Comparison of ENCODE assay signal across 7 mouse cellular contexts in genomic region chr19:10203848-10204615, GRCm38 (mm10). TPM values are rescaled to one million over a fixed set of nuclear protein-coding genes. Genes with fewer than 3 reads are reported as not detected.
DNase-seq lines count a peak whose midpoint lies in the region; ATAC-seq and TF ChIP-seq lines count a peak whose summit lies in the region.

Gene Tmem258, plus strand, starts transcription at chr19:10204014.
Gene Fen1, minus strand, starts transcription at chr19:10204169.

- under 1% methylated on average over 40 of the region's 40 CpGs for WGBS in intestine, postnatal 0 days
- under 1% methylated on average over 40 of the region's 40 CpGs for WGBS in midbrain, embryonic 12.5 days
- under 1% methylated on average over 40 of the region's 40 CpGs for WGBS in small intestine, adult 2 months

- H3K27ac ChIP-seq in intestine, postnatal 0 days (ENCODE audit: low read depth, low read length): peak within 1 kb of the TSS; percentile 82
- peak within 1 kb of the TSS; percentile 76 for H3K27ac ChIP-seq in midbrain, embryonic 12.5 days (replicated peaks)
- H3K27ac ChIP-seq in small intestine, adult 2 months (ENCODE audit: insufficient read depth, low read depth, low read length): peak within 1 kb of the TSS; percentile 73

- peak within 1 kb of the TSS; percentile 72 for H3K9ac ChIP-seq in intestine, postnatal 0 days (ENCODE audit: low read depth, low read length)
- H3K9ac ChIP-seq in midbrain, embryonic 12.5 days (replicated peaks): peak within 1 kb of the TSS; percentile 87

- no peaks in the 10 kb centered on the region for H3K9me3 ChIP-seq in intestine, postnatal 0 days (ENCODE audit: control insufficient read depth)
- H3K9me3 ChIP-seq in midbrain, embryonic 12.5 days: no peaks in the 10 kb centered on the region

- peaks cover 32% of the 10 kb centered on the region for H3K36me3 ChIP-seq in intestine, postnatal 0 days (ENCODE audit: control insufficient read depth, insufficient read depth)
- peaks cover 56% of the 10 kb centered on the region for H3K36me3 ChIP-seq in midbrain, embryonic 12.5 days
- H3K36me3 ChIP-seq in small intestine, adult 2 months (ENCODE audit: control insufficient read depth, insufficient read depth, low read length): peaks cover 36% of the 10 kb centered on the region

- H3K4me1 ChIP-seq in intestine, postnatal 0 days (replicated peaks; ENCODE audit: control insufficient read depth, insufficient read depth, low read length): no peaks in the 10 kb centered on the region
- H3K4me1 ChIP-seq in midbrain, embryonic 12.5 days: peaks cover 18% of the 10 kb centered on the region
- H3K4me1 ChIP-seq in small intestine, adult 2 months (ENCODE audit: control insufficient read depth, insufficient read depth, insufficient read length, low read length): no peaks in the 10 kb centered on the region

- H3K27me3 ChIP-seq in intestine, postnatal 0 days (replicated peaks; ENCODE audit: control insufficient read depth, insufficient read depth, low read length): no peaks in the 10 kb centered on the region
- no peaks in the 10 kb centered on the region for H3K27me3 ChIP-seq in midbrain, embryonic 12.5 days
- H3K27me3 ChIP-seq in small intestine, adult 2 months (ENCODE audit: control insufficient read depth, insufficient read depth, low read length): no peaks in the 10 kb centered on the region

- peak within 1 kb of the TSS; percentile 78 for H3K4me2 ChIP-seq in intestine, postnatal 0 days (replicated peaks; ENCODE audit: low read depth)
- H3K4me2 ChIP-seq in midbrain, embryonic 12.5 days (replicated peaks): peak within 1 kb of the TSS; percentile 93

- ATAC-seq in intestine, postnatal 0 days: peak; percentile 88
- ATAC-seq in midbrain, embryonic 12.5 days (ENCODE audit: low FRiP score, low read depth): peak; percentile 93

- H3K4me3 ChIP-seq in intestine, postnatal 0 days (ENCODE audit: low read depth, low read length): peak within 1 kb of the TSS; percentile 60
- peak within 1 kb of the TSS; percentile 89 for H3K4me3 ChIP-seq in midbrain, embryonic 12.5 days
- H3K4me3 ChIP-seq in small intestine, adult 2 months (ENCODE audit: low read depth, low read length): peak within 1 kb of the TSS; percentile 81

- TF ChIP-seq CTCF in intestine, postnatal 0 days (IDR thresholded peaks at IDR 0.05; ENCODE audit: low read depth): no peak
- no peak for TF ChIP-seq CTCF in small intestine, adult 2 months (IDR thresholded peaks at IDR 0.05; ENCODE audit: extremely low read depth, insufficient read length, insufficient replicate concordance, low read depth, low read length)

- intact Hi-C loops in left cerebral cortex, postnatal 4 days (cut with DNase I): no loop called here

- peak; percentile 40 for TF ChIP-seq POLR2A in small intestine, adult 2 months (IDR thresholded peaks at IDR 0.05; ENCODE audit: low read depth, low read length)

- peak; percentile 87 for DNase-seq in adrenal gland, adult 8-10 months
- DNase-seq in embryo, embryonic 9.5 days (ENCODE audit: extremely low spot score): peak; percentile 92
- DNase-seq in gonadal fat pad, adult 2 months (ENCODE audit: low read depth): no peak
- peak; percentile 91 for DNase-seq in left cerebral cortex, postnatal 4 days

RNA-seq across cellular contexts. Expression of gene Tmem258, which starts in this region (rescaled TPM):
- total RNA-seq in adrenal gland, adult 8-10 months (2022): 100 to 1,000 TPM; 131 to 198 (median 144) TPM
- polyA plus RNA-seq in gonadal fat pad, adult 2 months (2012; rRNA removed): 131 and 209 TPM in 2 replicates
- polyA plus RNA-seq in intestine, postnatal 0 days (2015; fragmentation: Nextera tagmentation; extraction: Ambion mirVana): 339 and 369 TPM in 2 replicates
- 100 to 1,000 TPM; 105 to 114 TPM for total RNA-seq in left cerebral cortex, postnatal 4 days (2021)
- 298 and 313 TPM in 2 replicates for polyA plus RNA-seq in midbrain, embryonic 12.5 days (2016; fragmentation: Nextera tagmentation; extraction: Ambion mirVana)
- 41.1 and 67.1 TPM in 2 replicates for polyA plus RNA-seq in small intestine, adult 2 months (2012; rRNA removed)

RNA-seq across cellular contexts. Expression of gene Fen1, which starts in this region (rescaled TPM):
- total RNA-seq in adrenal gland, adult 8-10 months (2022): 10 to 100 TPM; 10.8 to 19.1 (median 14.1) TPM
- 10.5 and 11.0 TPM in 2 replicates for polyA plus RNA-seq in gonadal fat pad, adult 2 months (2012; rRNA removed)
- 30.4 and 33.0 TPM in 2 replicates for polyA plus RNA-seq in intestine, postnatal 0 days (2015; fragmentation: Nextera tagmentation; extraction: Ambion mirVana)
- total RNA-seq in left cerebral cortex, postnatal 4 days (2021): 10 to 100 TPM; 11.7 to 11.9 TPM
- 95.9 and 98.9 TPM in 2 replicates for polyA plus RNA-seq in midbrain, embryonic 12.5 days (2016; fragmentation: Nextera tagmentation; extraction: Ambion mirVana)
- 8.3 and 13.1 TPM in 2 replicates for polyA plus RNA-seq in small intestine, adult 2 months (2012; rRNA removed)
